Mouse (Mus musculus) layer of hippocampus, postnatal 25 days (tissue): ENCODE data around the gene Bbs9. TPM values are rescaled to one million over a fixed set of nuclear protein-coding genes. Genes with fewer than 3 reads are reported as not detected.

ENCODE experiments used
- DNase-seq, 2 experiments: peaks; one replicate each; pipeline ENCODE4 v3.0.0; 2022; ENCODE audit warnings: mixed read lengths in 2 of 2, low spot score in 1 of 2; ENCODE audit errors: extremely low spot score in 1 of 2
- total RNA-seq, 2 experiments: library from RNA; stranded (reverse); gene quantifications; 2 replicates each; pipeline ENCODE4 v1.2.3; 2021

Gene Bbs9
- total RNA-seq, 2 experiments from 2014 or later = 22.1 to 25.2 TPM

- no peak for DNase-seq
Measured at GRCm38 (mm10) chr9:22680031-22680430, 204.5 kb downstream of the Bbs9 start.

- no peak for DNase-seq
Measured at GRCm38 (mm10) chr9:22680484-22680883, 205.0 kb downstream of the Bbs9 start.

GRCm38 (mm10) chr9:22683786-22684185, 208.3 kb downstream of the Bbs9 start:
- DNase-seq = no peak

GRCm38 (mm10) chr9:22686765-22687472, 211.4 kb downstream of the Bbs9 start:
- DNase-seq = no peak

GRCm38 (mm10) chr9:22690234-22690633, 214.7 kb downstream of the Bbs9 start:
- DNase-seq = no peak

GRCm38 (mm10) chr9:22695392-22695791, 219.9 kb downstream of the Bbs9 start:
- DNase-seq = no peak

- no peak for DNase-seq
Measured at GRCm38 (mm10) chr9:22696809-22697374, 221.4 kb downstream of the Bbs9 start.

- no peak for DNase-seq
Measured at GRCm38 (mm10) chr9:22697811-22698210, 222.3 kb downstream of the Bbs9 start.

GRCm38 (mm10) chr9:22698501-22698900, 223.0 kb downstream of the Bbs9 start:
- no peak for DNase-seq

GRCm38 (mm10) chr9:22702065-22702611, 226.6 kb downstream of the Bbs9 start:
- no peak for DNase-seq

GRCm38 (mm10) chr9:22702812-22703367, 227.4 kb downstream of the Bbs9 start:
- DNase-seq = no peak

- no peak for DNase-seq
Measured at GRCm38 (mm10) chr9:22703541-22703940, 228.0 kb downstream of the Bbs9 start.

- no peak for DNase-seq
Measured at GRCm38 (mm10) chr9:22707166-22707913, 231.8 kb downstream of the Bbs9 start.

- peak; percentile 27 to 58 for DNase-seq
Measured at GRCm38 (mm10) chr9:22708970-22709726, 233.6 kb downstream of the Bbs9 start.

GRCm38 (mm10) chr9:22710032-22710431, 234.5 kb downstream of the Bbs9 start:
- no peak for DNase-seq

GRCm38 (mm10) chr9:22711339-22711738, 235.8 kb downstream of the Bbs9 start:
- no peak for DNase-seq

GRCm38 (mm10) chr9:22712743-22713142, 237.2 kb downstream of the Bbs9 start:
- DNase-seq = no peak

GRCm38 (mm10) chr9:22713286-22713685, 237.8 kb downstream of the Bbs9 start:
- peak in 1 of 2 experiments; percentile 74 for DNase-seq

GRCm38 (mm10) chr9:22717583-22717982, 242.1 kb downstream of the Bbs9 start:
- no peak for DNase-seq

GRCm38 (mm10) chr9:22718174-22718823, 242.8 kb downstream of the Bbs9 start:
- no peak for DNase-seq
